Mouse (Mus musculus) heart, embryonic 16.5 days (tissue): ENCODE data around the gene Srpr. TPM values are rescaled to one million over a fixed set of nuclear protein-coding genes. Genes with fewer than 3 reads are reported as not detected.

ENCODE experiments used
- ATAC-seq: fragments of 200-750 bp; cut with Nextera tagmentation; replicated peaks from 2 replicates; pipeline ENCODE4 v1.8.0; 2017; ENCODE audit warnings: moderate number of reproducible peaks; ENCODE audit not compliant: insufficient read depth, low FRiP score; ENCODE audit errors: extremely low read depth
- H3K27ac ChIP-seq: fragments of 300-500 bp; sonication (generic); 2 replicates; pipeline ENCODE4 v1.5.1; 2014; ENCODE audit warnings: mild to moderate bottlenecking, low read length, control low read depth, moderate library complexity
- H3K27me3 ChIP-seq: fragments of 300-500 bp; sonication (generic); 2 replicates; pipeline ENCODE4 v1.6.1; 2014; ENCODE audit warnings: low read length, mixed read lengths; ENCODE audit not compliant: control insufficient read depth, insufficient read depth
- H3K36me3 ChIP-seq: fragments of 300-500 bp; sonication (generic); 2 replicates; pipeline ENCODE4 v1.6.1; 2014; ENCODE audit not compliant: control insufficient read depth, insufficient read depth
- H3K4me1 ChIP-seq: fragments of 300-500 bp; sonication (generic); 2 replicates; pipeline ENCODE4 v1.6.1; 2014; ENCODE audit warnings: low read length, mixed read lengths; ENCODE audit not compliant: control insufficient read depth, insufficient read depth
- H3K4me2 ChIP-seq: fragments of 300-500 bp; sonication (generic); 2 replicates; pipeline ENCODE4 v1.6.1; 2014; ENCODE audit warnings: low read depth, mild to moderate bottlenecking, control low read depth, low read length
- H3K4me3 ChIP-seq: fragments of 300-500 bp; sonication (generic); 2 replicates; pipeline ENCODE4 v1.5.1; 2014; ENCODE audit warnings: mild to moderate bottlenecking, control low read depth, low read length
- H3K9ac ChIP-seq: fragments of 300-500 bp; sonication (generic); 2 replicates; pipeline ENCODE4 v1.6.1; 2014; ENCODE audit warnings: low read length, control low read depth
- H3K9me3 ChIP-seq: fragments of 300-500 bp; sonication (generic); replicated peaks from 2 replicates; pipeline ENCODE4 v1.6.1; 2016; ENCODE audit warnings: low read length; ENCODE audit not compliant: control insufficient read depth
- WGBS: fragments of 180-500 bp; shearing (Covaris S2); extraction: QIAGEN DNeasy Blood & Tissue Kit; methylation state at CpG from one replicate; pipeline ENCODE4 v1.1.7; 2014; 5-methylcytosine and 5-hydroxymethylcytosine counted together
- polyA plus RNA-seq: library from polyadenylated mRNA; unstranded; fragments of >200 nt; fragmentation: Nextera tagmentation; extraction: Ambion mirVana; gene quantifications from 2 replicates; pipeline ENCODE4 v1.2.1, GENCODE M21; 2015

Srpr gene
- polyA plus RNA-seq, 1 experiment from 2014 or later = 87.9 TPM

DNA sequence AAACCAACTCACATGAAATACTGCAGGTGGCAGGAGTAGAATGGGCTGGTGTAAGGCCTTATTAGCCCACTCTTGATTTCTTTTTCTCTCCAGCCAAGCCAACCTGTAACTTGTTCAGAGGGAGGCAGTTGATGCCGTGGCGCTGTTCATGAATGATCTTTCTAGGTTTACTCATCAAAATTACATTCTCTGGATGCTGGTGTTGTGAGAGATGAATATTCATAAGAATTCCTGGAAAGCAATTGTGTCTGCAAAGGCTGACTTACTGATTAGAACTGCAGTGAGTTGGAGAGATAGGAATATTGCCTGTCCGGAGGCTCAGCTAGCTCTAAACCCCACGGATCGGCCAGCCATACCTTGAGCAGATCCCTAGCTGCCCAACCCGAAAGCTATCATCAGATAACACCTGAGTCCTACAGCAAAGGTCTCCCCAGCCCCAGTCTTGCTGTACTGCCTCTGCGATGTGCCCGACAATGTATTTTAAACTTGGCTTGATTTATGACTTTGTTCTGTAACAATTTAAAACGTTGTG, 620 bp downstream of the Srpr start:
- WGBS = 49% methylated on average over 9 of the region's 9 CpGs
- Histone ChIP-seq H3K4me1 (peaks cover 11% of the 10 kb centered on the region), H3K36me3 (peaks cover 15% of the 10 kb centered on the region), H3K27me3 (no peaks in the 10 kb centered on the region), H3K4me2 (peak overlapping the region; percentile 76), H3K4me3 (peak overlapping the region; percentile 54), H3K9ac (no peak overlapping the region; the same call in none of the 2 replicates), H3K9me3 (no peaks in the 10 kb centered on the region), H3K27ac (no peak overlapping the region)
- ATAC-seq = no peak

GRCm38 (mm10) chr9:35203536-35203935, 3.6 kb downstream of the Srpr start:
- H3K4me2 ChIP-seq = no peak overlapping the region
- no peaks in the 10 kb centered on the region for H3K9me3 ChIP-seq
- peaks cover 44% of the 10 kb centered on the region for H3K36me3 ChIP-seq
- WGBS = 33% methylated on average over 3 of the region's 3 CpGs
- no peak overlapping the region for H3K9ac ChIP-seq
- no peak overlapping the region for H3K4me3 ChIP-seq
- peaks cover 11% of the 10 kb centered on the region for H3K4me1 ChIP-seq
- H3K27me3 ChIP-seq = no peaks in the 10 kb centered on the region
- no peak overlapping the region for H3K27ac ChIP-seq
- ATAC-seq = no peak

- Histone ChIP-seq H3K27ac (no peak overlapping the region), H3K36me3 (peaks cover 48% of the 10 kb centered on the region), H3K4me2 (no peak overlapping the region), H3K27me3 (no peaks in the 10 kb centered on the region), H3K9me3 (no peaks in the 10 kb centered on the region), H3K4me3 (no peak overlapping the region), H3K9ac (no peak overlapping the region), H3K4me1 (peaks cover 8% of the 10 kb centered on the region)
- WGBS = 94% methylated on average over 2 of the region's 2 CpGs
- no peak for ATAC-seq
Observed at GRCm38 (mm10) chr9:35204421-35204820, 4.4 kb downstream of the Srpr start.

GRCm38 (mm10) chr9:35210542-35211474, 10.8 kb downstream of the Srpr start, which contains the start of gene Foxred1:
Foxred1 (minus strand) TSS chr9:35211055.
- Histone ChIP-seq H3K9ac (peak within 1 kb of the TSS; percentile 95), H3K4me3 (peak within 1 kb of the TSS; percentile 97), H3K27ac (peak within 1 kb of the TSS; percentile 95), H3K36me3 (peaks cover 61% of the 10 kb centered on the region), H3K9me3 (no peaks in the 10 kb centered on the region), H3K4me2 (peak within 1 kb of the TSS; percentile 98), H3K27me3 (no peaks in the 10 kb centered on the region), H3K4me1 (peaks cover 16% of the 10 kb centered on the region)
- peak; percentile 100 for ATAC-seq
- under 1% methylated on average over 72 of the region's 72 CpGs for WGBS

- WGBS = 28% methylated on average over 26 of the region's 26 CpGs
- no peaks in the 10 kb centered on the region for H3K27me3 ChIP-seq
- H3K4me1 ChIP-seq = peaks cover 16% of the 10 kb centered on the region
- peak overlapping the region; percentile 90 for H3K9ac ChIP-seq
- peak overlapping the region; percentile 89 for H3K4me2 ChIP-seq
- peaks cover 52% of the 10 kb centered on the region for H3K36me3 ChIP-seq
- H3K4me3 ChIP-seq = peak overlapping the region; percentile 97
- no peaks in the 10 kb centered on the region for H3K9me3 ChIP-seq
- ATAC-seq = no peak; the same call in 1 of the 2 replicates
- peak overlapping the region; percentile 80 for H3K27ac ChIP-seq
Observed at GRCm38 (mm10) chr9:35211573-35212511, 11.9 kb downstream of the Srpr start.

GRCm38 (mm10) chr9:35217963-35218362, 18.0 kb downstream of the Srpr start:
- no peak overlapping the region for H3K4me3 ChIP-seq
- no peaks in the 10 kb centered on the region for H3K27me3 ChIP-seq
- peaks cover 49% of the 10 kb centered on the region for H3K36me3 ChIP-seq
- WGBS = 45% methylated on average over 1 of the region's 1 CpGs
- H3K27ac ChIP-seq = no peak overlapping the region
- H3K4me1 ChIP-seq = no peaks in the 10 kb centered on the region
- no peak for ATAC-seq
- H3K9ac ChIP-seq = no peak overlapping the region
- H3K9me3 ChIP-seq = no peaks in the 10 kb centered on the region
- H3K4me2 ChIP-seq = no peak overlapping the region

- H3K27ac ChIP-seq = no peak overlapping the region
- H3K36me3 ChIP-seq = peaks cover 18% of the 10 kb centered on the region
- H3K9ac ChIP-seq = no peak overlapping the region
- no peak overlapping the region for H3K4me3 ChIP-seq
- ATAC-seq = no peak
- H3K4me2 ChIP-seq = no peak overlapping the region
- H3K4me1 ChIP-seq = no peaks in the 10 kb centered on the region
- 87% methylated on average over 3 of the region's 3 CpGs for WGBS
- no peaks in the 10 kb centered on the region for H3K27me3 ChIP-seq
- H3K9me3 ChIP-seq = no peaks in the 10 kb centered on the region
Observed at GRCm38 (mm10) chr9:35223466-35223865, 23.5 kb downstream of the Srpr start.

DNA sequence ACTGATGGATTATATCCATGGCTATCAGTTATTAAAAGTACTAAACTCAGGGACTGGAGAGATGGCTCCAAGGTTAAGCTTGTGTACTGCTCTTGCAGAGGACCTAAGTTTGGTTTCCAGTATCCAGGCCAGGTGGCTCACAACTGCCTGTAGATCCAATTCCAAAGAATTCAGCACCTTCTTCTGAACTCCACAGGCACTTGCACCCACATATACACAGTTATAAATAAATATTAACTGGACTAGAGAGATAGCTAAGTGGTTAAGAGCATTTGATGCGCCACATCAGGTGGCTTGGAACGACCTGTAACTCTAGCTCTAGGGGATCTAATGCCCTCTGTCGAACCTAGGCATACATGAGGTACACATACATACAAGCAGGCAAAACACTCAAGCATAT, 28.7 kb downstream of the Srpr start:
- Histone ChIP-seq H3K27ac (no peak overlapping the region), H3K9me3 (no peaks in the 10 kb centered on the region), H3K4me2 (no peak overlapping the region), H3K9ac (no peak overlapping the region), H3K27me3 (no peaks in the 10 kb centered on the region), H3K4me3 (no peak overlapping the region), H3K36me3 (peaks cover 12% of the 10 kb centered on the region), H3K4me1 (no peaks in the 10 kb centered on the region)
- 81% methylated on average over 3 of the region's 3 CpGs for WGBS
- no peak for ATAC-seq
